Mouse (Mus musculus) v-Abl transformed pro-B cells (cell line): Measurements from ENCODE around the gene 1810043G02Rik.

Experiments used
- in situ Hi-C, 2 experiments: fragments of 400-800 bp; cut with MboI; formaldehyde crosslinking; loops; one replicate each; pipeline ENCODE4 v1.15.1; 2025; ENCODE audit not compliant: unreplicated experiment in 2 of 2

Gene 1810043G02Rik

GRCm38 (mm10) chr10:78001796-78002195, 23.5 kb downstream of the 1810043G02Rik start:
- in situ Hi-C loops: loop anchor here (25.0 kb wide), 2 partner anchors 586 to 1686 kb away; partner anchors contain the start of genes Cdc34 (in 1 of the 2), Gzmm (in 1 of the 2) and Syde1 (in 1 of the 2)

GRCm38 (mm10) chr10:78002316-78002715, 24.0 kb downstream of the 1810043G02Rik start:
- in situ Hi-C loops: loop anchor here (25.0 kb wide), 2 partner anchors 585 to 1685 kb away; partner anchors contain the start of genes Cdc34 (in 1 of the 2), Gzmm (in 1 of the 2) and Syde1 (in 1 of the 2)

- in situ Hi-C loops: loop anchor here (25.0 kb wide), 2 partner anchors 583 to 1683 kb away; partner anchors contain the start of genes Cdc34 (in 1 of the 2), Gzmm (in 1 of the 2) and Syde1 (in 1 of the 2)
Observed at GRCm38 (mm10) chr10:78004479-78005100, 26.3 kb downstream of the 1810043G02Rik start.

GRCm38 (mm10) chr10:78005791-78006438, 27.6 kb downstream of the 1810043G02Rik start:
- in situ Hi-C loops: loop anchor here (25.0 kb wide), 2 partner anchors 581 to 1681 kb away; partner anchors contain the start of genes Cdc34 (in 1 of the 2), Gzmm (in 1 of the 2) and Syde1 (in 1 of the 2)

GRCm38 (mm10) chr10:78007203-78007602, 28.9 kb downstream of the 1810043G02Rik start:
- in situ Hi-C loops: loop anchor here (25.0 kb wide), 2 partner anchors 580 to 1680 kb away; partner anchors contain the start of genes Cdc34 (in 1 of the 2), Gzmm (in 1 of the 2) and Syde1 (in 1 of the 2)

- in situ Hi-C loops: loop anchor here (25.0 kb wide), 2 partner anchors 579 to 1679 kb away; partner anchors contain the start of genes Cdc34 (in 1 of the 2), Gzmm (in 1 of the 2) and Syde1 (in 1 of the 2)
Observed at GRCm38 (mm10) chr10:78008169-78008568, 29.8 kb downstream of the 1810043G02Rik start.

- in situ Hi-C loops: loop anchor here (25.0 kb wide), 2 partner anchors 578 to 1678 kb away; partner anchors contain the start of genes Cdc34 (in 1 of the 2), Gzmm (in 1 of the 2) and Syde1 (in 1 of the 2)
Observed at GRCm38 (mm10) chr10:78009184-78009944, 31.0 kb downstream of the 1810043G02Rik start.

GRCm38 (mm10) chr10:78009945-78010293, 31.6 kb downstream of the 1810043G02Rik start, which contains the start of gene Pfkl:
Gene Pfkl, minus strand, starts transcription at chr10:78010083.
- in situ Hi-C loops: loop anchor here (10.0 to 25.0 kb wide), 3 partner anchors 495 to 1677 kb away; partner anchors contain the start of genes Cdc34 (in 1 of the 2), Fam207a (in 1 of the 2), Gzmm (in 1 of the 2) and Syde1 (in 1 of the 2)

DNA sequence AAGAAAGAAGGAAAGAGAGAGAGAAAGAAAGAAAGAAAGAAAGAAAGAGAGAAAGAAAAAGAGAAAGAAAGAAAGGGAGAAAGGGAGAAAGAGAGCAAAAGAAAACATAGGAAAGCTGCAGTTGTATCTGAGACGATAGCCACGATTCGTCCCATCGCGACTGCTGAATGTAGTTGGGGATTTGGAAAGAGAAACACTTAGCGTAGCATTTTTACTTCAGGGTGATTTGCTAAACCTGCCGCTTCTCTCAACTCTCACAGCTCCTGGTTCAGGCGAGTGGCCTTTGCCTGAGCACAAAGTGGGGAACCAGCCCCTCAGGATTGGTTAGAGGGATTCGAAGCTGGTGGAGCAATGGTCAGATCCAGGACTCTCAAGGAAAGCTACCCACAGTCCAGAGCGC, 32.0 kb downstream of the 1810043G02Rik start:
- in situ Hi-C loops: loop anchor here (10.0 to 25.0 kb wide), 3 partner anchors 496 to 1677 kb away; partner anchors contain the start of genes Cdc34 (in 1 of the 2), Fam207a (in 1 of the 2), Gzmm (in 1 of the 2) and Syde1 (in 1 of the 2)

GRCm38 (mm10) chr10:78011116-78011515, 32.8 kb downstream of the 1810043G02Rik start:
- in situ Hi-C loops: loop anchor here (10.0 to 25.0 kb wide), 3 partner anchors 496 to 1676 kb away; partner anchors contain the start of genes Cdc34 (in 1 of the 2), Fam207a (in 1 of the 2), Gzmm (in 1 of the 2) and Syde1 (in 1 of the 2)

DNA sequence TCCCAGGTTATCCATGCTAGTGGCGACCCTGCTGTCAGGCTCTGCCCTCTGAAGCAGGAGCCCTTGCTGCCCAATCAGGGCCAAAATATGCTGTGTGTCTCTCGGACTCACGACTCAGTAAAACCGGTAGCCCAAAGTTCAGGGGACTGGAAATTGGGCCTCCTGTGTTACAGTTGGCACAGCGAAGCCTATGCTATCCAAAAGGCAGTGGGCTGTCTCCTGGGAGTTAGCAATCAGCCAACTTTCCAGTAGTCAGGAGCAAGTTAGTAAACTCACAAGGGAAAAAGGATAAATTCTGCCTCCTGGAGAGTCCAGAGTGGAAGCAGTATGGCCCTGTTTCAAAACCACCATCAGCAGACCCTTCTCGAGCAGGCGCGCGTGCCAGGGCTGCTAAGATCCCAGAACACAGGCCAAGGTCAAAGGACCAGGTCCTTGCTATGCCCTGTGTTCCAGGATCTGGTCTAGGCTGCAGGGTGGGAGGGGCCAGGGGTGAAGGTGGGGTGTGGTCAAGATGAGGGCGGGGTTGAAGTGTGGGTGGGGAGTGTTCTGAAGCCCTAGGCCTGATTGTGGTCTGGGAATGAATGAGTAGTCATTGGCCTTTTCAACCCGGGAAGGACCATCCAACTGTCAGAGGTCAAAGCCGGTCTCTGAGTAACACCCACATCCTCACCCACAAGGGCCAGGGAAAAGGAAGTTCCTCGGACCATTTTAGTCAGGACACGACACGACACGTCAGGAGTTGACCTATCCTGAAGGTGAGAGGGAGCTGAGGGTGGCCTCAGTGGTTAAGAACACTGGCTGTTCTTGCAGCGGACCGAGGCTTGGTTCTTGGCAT, 34.6 kb downstream of the 1810043G02Rik start:
- in situ Hi-C loops: loop anchor here (10.0 to 25.0 kb wide), 3 partner anchors 498 to 1674 kb away; partner anchors contain the start of genes Cdc34 (in 1 of the 2), Fam207a (in 1 of the 2), Gzmm (in 1 of the 2) and Syde1 (in 1 of the 2)

DNA sequence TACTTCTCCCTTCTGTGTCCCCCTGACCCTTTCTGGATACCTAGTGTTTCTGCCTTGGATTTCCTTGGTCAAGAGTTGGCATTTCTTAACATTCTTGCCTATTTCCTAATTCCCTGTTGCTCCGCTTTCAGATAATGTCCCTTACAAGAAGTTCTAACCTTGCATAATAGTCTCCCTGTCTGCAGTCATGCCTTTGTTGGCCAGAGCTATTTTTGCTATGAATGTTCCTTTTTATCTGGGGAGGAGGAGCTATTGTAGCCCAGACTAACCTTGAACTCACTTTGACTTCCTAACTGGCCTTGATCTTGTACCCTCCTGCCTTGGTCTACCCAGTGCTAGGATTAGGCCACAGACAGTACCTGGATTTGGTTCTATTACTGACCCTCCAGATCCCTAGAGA, 37.2 kb downstream of the 1810043G02Rik start:
- in situ Hi-C loops: loop anchor here (10.0 to 25.0 kb wide), 3 partner anchors 501 to 1672 kb away; partner anchors contain the start of genes Cdc34 (in 1 of the 2), Fam207a (in 1 of the 2), Gzmm (in 1 of the 2) and Syde1 (in 1 of the 2)

- in situ Hi-C loops: loop anchor here (10.0 to 25.0 kb wide), 3 partner anchors 502 to 1671 kb away; partner anchors contain the start of genes Cdc34 (in 1 of the 2), Fam207a (in 1 of the 2), Gzmm (in 1 of the 2) and Syde1 (in 1 of the 2)
Observed at GRCm38 (mm10) chr10:78016366-78016765, 38.0 kb downstream of the 1810043G02Rik start.

GRCm38 (mm10) chr10:78018797-78019203, 40.5 kb downstream of the 1810043G02Rik start:
- in situ Hi-C loops: loop anchor here (10.0 to 25.0 kb wide), 3 partner anchors 504 to 1669 kb away; partner anchors contain the start of genes Cdc34 (in 1 of the 2), Fam207a (in 1 of the 2), Gzmm (in 1 of the 2) and Syde1 (in 1 of the 2)

GRCm38 (mm10) chr10:78019291-78019690, 41.0 kb downstream of the 1810043G02Rik start:
- in situ Hi-C loops: loop anchor here (10.0 to 25.0 kb wide), 3 partner anchors 504 to 1668 kb away; partner anchors contain the start of genes Cdc34 (in 1 of the 2), Fam207a (in 1 of the 2), Gzmm (in 1 of the 2) and Syde1 (in 1 of the 2)

DNA sequence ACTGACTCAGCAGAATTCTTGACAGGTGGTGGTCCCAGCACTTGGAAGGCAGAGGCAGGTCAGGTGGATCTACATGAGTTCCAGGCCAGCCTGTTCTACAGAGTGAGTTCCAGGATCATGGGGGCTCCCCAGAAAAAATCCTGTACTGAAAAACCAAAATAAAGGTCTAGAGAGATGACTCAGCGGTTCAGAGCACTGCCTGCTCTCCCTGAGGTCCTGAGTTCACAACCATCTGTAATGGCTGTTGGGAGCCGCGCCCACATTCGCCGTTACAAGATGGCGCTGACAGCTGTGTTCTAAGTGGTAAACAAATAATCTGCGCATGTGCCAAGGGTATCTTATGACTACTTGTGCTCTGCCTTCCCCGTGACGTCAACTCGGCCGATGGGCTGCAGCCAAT, 41.7 kb downstream of the 1810043G02Rik start:
- in situ Hi-C loops: loop anchor here (10.0 to 25.0 kb wide), 3 partner anchors 505 to 1667 kb away; partner anchors contain the start of genes Cdc34 (in 1 of the 2), Fam207a (in 1 of the 2), Gzmm (in 1 of the 2) and Syde1 (in 1 of the 2)

GRCm38 (mm10) chr10:78025453-78025852, 47.1 kb downstream of the 1810043G02Rik start:
- in situ Hi-C loops: loop anchor here (5.0 to 25.0 kb wide), 3 partner anchors 38 to 362 kb away; no protein-coding TSS in a partner anchor
